Mouse (Mus musculus) B cell, adult 2 months (primary cell): ENCODE measurements at regions not wholly inside any gene's neighbourhood (a gene's known extent, or its start where the extent isn't known, plus 50 kb on each side); places are given as distances from the start of the nearest gene placed in this dataset.
"Not testable (repeated sequence)": the region's sequence is repeated elsewhere in the genome, so short reads cannot be mapped to it uniquely, and the experiment has no call there.

Experiments
- DNase-seq, 2 experiments: peaks; one replicate each; pipeline ENCODE4 v3.0.0; 2022

- no peak for DNase-seq
These were observed 211.4 kb downstream of the Zfp619 start for GRCm38 (mm10) chr7:39728930-39729329.

DNA sequence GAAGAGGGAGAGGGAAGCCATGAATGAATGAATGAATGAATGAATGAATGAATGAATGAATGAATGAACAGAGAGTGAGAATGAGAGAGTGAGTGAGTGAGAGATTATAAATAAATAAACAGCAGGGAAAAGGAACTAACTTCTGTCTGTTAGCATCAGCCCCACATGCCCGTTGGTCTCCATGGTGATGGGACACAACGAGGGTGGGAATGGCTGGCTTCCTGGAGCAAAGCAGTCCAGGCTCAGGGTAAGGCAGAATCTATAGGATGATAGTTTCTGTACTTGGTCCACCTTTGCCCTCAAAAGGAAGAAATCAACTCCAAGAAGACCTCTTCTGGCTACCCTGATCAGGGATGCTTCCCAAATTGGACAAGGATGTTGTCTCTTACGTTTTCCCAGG, 212.2 kb downstream of the Zfp619 start:
- DNase-seq: no peak

DNA sequence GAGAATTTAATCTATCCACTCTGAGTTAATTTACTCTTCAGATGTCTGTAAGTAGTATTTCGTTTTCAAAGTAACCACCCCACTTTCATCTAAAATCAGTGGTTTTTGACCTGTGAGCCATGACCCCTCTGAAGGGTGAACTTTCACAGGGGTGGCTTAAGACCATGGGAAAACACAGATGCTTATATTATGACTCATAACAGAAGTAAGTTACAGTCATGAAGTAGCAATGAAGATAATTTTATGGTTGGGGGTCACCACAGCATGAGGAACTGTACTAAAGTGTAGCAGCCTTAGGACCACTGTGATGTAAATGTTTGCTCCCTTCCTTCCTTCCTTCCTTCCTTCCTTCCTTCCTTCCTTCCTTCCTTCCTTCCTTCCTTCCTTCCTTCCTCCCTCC, 215.2 kb downstream of the Zfp619 start:
- DNase-seq: no peak

GRCm38 (mm10) chr7:39748395-39748794, 230.8 kb downstream of the Zfp619 start:
- not testable (repeated sequence) for DNase-seq

- DNase-seq: no peak
These were observed 232.9 kb downstream of the Zfp619 start for GRCm38 (mm10) chr7:39750448-39750847.

DNA sequence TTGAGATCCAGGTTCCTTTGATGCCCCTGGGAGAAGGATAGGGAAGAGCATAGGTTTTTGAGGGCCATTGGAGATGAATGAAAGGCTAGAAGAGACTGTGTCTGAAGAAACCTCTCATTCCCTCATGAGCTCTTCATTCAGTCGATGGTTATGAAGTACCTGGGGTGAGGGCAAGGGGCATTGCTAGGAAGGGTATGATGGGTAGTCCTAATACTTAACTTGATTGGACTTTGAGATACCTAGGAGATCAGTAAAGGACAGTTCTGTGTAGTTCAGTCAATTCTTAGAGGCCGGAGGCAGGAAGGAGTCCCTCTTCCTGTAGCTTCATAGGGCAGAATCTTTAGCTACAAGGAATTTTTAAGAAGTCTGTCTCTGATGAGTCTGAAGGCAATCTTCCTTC, 246.8 kb downstream of the Zfp619 start:
- no peak for DNase-seq

GRCm38 (mm10) chr7:39765094-39765493, 247.5 kb downstream of the Zfp619 start:
- DNase-seq: no peak

GRCm38 (mm10) chr7:39773291-39773690, 255.7 kb downstream of the Zfp619 start:
- DNase-seq: no peak

DNA sequence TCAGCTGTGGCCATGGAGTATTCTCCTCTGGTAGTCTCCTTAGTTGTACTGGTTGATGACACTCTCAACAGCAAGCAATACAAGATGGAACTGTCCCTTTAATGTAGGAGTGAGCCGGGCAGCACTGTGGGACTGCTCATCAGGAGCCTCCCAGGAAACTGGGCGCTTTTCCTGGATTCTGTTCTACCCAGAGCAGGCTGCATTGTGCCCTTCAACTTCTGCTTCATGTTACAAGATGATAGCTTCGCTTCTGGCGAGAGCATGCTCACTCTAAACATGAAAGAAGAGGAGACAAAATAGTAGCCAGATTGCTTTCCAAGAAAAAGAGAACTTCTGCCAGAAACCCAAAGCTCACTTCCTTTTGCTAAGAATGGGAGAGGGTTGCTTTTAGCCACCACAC, 271.8 kb downstream of the Zfp619 start:
- no peak for DNase-seq

DNA sequence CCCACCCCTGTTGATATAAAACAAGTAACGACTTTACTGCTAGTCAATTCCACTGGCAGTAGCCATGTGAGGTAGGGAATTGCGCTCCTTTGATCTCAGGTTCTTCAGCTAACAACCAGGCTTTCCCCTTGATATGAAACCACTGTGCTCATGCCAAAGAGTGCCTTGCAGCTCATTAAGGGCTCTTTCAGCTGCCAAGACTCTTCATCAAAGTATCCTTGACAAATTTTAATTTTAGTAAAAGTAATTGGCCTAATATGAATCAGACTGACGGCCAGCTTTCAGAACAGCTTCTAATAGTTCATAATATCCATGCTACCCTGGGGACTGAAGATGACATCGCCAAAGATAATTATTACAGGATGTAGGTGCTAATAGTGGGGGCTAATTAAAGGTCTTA, 272.3 kb downstream of the Zfp619 start:
- DNase-seq: no peak

GRCm38 (mm10) chr7:39794751-39795150, 277.2 kb downstream of the Zfp619 start:
- DNase-seq: no peak

DNA sequence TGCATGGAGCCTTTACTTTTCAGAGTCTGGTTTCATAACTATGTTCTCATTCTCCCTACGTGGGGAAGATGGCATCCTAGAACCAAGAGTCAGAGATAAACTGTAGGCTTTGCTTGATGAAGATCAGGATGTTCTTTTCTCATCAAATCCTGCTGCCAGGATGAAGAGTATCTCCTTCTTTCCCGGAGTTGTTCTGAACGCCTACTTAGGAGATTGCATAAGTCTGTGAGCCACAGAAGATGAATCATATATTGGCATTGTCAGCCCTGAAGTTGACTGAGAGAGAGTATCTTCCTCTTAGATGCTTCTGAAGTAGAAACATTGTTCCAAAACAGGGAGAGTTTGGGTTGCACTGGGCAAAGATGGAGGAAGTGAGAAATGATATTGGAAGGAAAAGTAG, 286.7 kb downstream of the Zfp619 start:
- DNase-seq: no peak

- no peak for DNase-seq
These were observed 300.5 kb downstream of the Zfp619 start for GRCm38 (mm10) chr7:39818036-39818435.

- DNase-seq: no peak
These were observed 305.1 kb downstream of the Zfp619 start for GRCm38 (mm10) chr7:39822550-39823178.

DNA sequence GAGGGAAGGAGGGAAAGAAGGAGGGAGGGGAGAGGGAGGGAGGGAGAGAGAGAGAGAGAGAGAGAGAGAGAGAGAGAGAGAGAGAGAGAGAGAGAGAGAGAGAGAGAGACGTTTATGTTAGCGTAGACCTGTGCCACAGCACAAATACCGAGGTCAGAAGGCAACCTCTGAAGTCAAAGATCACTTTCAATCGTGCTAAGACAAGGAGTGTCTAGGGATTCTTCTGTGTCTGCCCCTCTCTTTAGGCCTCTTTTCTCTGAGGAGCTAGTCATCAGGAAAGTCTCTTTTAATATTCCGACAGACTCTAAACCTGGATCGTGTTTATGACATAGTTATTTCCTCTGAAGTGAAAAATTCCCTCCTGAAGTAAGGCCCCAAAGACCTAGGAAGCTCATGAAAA, 310.8 kb downstream of the Zfp619 start:
- no peak for DNase-seq

DNA sequence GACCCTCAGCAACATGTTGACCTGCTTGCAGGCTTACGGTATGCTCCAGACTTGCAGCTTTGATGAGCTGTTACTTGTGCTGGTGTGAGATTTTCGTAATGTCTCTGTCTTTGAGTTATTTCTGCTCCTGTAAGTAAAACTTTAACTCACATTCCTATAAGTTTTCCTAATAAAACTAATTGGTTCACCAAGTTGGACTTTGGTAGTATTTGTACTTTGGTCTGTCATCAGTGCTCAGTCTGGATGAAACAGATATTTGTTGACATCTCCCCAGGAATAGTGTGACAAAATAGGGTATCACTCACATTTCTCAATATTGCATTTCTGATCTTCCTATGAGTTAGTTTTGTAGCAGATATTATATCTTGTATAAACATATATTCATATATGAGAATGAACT, 313.3 kb downstream of the Zfp619 start:
- DNase-seq: no peak

- no peak for DNase-seq
These were observed 324.4 kb downstream of the Zfp619 start for GRCm38 (mm10) chr7:39841988-39842387.

DNA sequence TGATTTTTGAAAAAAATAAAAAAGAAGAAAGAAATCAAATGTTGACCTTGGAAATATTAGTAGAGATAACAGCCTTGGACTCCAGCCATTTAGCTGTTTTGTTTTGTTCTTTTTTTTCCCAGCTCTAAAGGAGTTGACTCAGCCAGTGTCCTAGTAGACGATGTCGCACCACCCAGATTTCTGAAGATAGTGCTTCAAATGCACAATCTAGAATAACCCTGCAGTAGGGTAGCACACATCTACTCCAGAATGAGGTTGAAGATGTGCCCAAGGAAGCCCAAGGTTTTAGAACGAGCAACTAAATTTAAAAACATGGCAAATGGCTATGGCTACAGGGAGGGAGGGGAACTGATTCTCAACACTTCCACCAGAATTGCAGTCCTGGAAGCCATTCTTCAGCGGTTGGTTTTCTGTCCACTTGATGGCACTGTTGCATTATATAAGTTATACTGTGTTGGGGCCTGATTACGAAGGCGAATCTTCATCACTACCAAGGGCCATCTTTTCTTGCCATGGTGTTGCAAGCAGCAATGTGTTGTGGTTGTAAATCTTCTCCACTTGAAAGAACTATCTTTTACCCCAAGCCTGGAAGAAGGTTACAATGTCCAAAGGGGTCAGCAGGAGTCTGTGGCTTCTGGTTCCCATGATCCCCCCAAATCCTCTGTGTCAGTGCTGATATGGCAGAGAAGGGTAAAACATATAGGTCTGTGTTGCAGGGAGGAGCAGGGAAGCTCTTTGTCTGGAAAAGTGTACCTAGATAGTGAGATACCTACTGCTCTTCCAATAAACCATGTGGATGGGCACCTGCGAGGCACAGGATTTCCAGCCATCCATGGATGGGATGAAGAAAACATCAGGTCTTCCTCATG, 330.6 kb downstream of the Zfp619 start:
- DNase-seq: no peak

DNA sequence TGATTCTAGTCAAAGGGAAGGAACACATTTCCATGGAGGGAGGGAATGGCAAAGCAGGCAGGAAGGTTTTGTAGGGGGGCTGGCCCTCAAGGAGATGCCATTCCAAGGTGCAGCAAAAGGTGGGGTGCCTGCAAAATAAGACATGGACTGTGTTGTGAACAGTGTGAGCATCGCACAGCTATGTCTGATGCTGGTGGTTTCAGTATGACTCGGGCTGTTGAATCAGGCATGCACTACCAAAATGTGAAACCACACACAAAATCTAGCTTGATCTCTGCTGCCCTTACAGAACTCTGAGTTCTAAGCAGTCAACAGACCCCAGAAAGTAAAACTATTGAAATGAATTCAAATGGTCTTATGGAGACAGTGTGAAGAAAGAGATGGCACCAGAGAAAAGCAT, 339.7 kb downstream of the Zfp619 start:
- no peak for DNase-seq

DNA sequence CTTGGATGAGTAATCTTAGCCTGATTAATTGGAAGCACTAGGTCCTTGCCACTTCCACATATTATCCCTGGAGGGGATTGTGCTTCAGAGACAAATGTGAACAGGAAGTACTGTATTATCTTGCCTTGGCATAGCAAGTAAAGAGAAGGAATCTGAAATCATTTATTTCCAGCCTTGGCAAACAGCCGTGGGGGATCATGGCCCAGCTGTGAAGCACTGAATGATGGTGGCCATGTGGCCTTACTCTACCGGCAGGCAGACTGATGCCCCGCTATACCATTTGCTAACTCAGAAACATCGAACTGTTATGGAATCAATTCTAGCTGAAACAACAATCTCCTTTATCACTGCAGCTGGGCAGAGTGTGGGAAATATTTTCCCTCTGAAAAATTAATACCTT, 345.3 kb downstream of the Zfp619 start:
- no peak for DNase-seq

- no peak for DNase-seq
These were observed 346.6 kb downstream of the Zfp619 start for GRCm38 (mm10) chr7:39864130-39864529.

DNA sequence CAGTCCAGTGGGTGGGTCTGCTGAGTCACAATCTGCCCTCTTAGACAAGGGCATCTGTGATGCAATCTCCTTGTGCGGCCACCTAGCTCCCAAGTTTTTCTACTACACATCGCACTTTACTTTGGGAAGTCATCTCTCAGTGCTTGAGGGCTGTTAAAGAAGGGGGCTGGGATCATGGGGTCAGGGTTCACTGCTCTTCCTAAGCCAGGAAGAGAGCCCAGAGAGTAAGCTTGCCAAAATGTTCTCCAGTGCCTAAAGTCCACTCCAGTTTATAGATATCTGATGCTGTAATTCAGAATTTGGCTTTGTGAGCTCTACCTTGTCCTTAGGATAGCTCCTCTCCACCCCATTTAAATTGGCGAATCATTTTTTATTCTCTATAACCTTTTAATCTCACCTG, 347.2 kb downstream of the Zfp619 start:
- DNase-seq: no peak

DNA sequence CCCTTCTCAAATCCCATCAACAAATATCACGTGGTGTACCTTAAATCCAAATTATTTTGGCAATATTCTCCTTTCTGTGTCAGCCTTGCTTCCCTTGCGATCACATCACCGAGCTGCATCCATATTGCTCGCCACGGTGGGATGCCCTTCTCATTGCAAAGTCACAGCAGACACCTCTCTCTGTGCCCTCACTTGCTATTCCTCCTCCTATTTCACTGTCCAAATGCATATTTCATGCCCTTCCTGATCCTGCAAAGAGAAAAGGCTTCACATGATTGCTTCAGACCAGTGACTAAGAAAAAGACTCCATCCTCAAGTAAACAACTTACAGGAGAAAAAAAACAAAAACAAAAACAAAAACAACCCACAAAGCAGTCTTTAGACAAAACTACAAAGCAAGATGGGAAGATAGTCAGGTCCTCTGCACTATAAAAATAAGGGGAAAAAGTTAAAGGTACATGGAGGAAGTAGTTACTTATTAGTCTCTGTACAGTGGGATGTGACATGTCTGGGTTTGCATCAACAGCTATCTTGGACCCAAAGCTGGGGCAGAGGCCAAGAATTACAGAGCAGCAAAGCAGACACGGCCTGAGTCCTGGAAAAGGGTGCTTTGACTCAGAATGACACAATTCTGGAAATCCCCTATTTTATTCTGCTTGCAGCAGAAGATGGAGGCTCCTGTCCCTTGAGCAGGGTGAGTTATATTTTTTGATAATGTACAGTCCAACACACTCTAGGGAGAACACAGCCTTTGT, 349.3 kb downstream of the Zfp619 start:
- no peak for DNase-seq

- DNase-seq: no peak
These were observed 349.9 kb downstream of the Zfp619 start for GRCm38 (mm10) chr7:39867451-39867850.
